In the genomic region with DNA sequence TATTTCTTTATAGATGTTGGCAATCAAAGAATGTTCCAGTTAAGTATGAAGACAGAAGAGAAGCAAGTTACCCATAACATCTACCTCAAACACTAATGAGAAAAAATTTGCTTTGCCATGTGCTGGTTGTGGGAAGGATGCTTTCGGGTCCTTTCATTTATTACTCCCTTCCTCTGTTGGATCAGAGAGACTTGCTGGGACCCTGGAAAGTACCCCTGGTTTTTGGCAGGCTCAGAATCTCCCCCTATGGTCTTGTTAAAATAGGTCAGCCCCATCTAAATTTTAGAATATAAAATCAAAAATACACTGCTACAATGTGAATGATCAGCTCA, we compare ENCODE assay signal across 16 mouse cellular contexts.
DNase-seq lines count a peak whose midpoint lies in the region; ATAC-seq and TF ChIP-seq lines count a peak whose summit lies in the region.
"Had no signal": no experiment of that assay in that cellular context is flagged by ENCODE, and none has a peak within 500 bp of the region (broad histone marks: within the 10 kb centered on the region; RNA-seq: fewer than 3 reads in every experiment).

No protein-coding gene starts in this region.

- TF ChIP-seq EP300 in lung, postnatal 0 days (IDR thresholded peaks at IDR 0.05): no peak

- WGBS in forebrain, postnatal 0 days: 58% methylated on average over 1 of the region's 1 CpGs
- 87% methylated on average over 1 of the region's 1 CpGs for WGBS in forebrain, embryonic 10.5 days
- WGBS in kidney, embryonic 16.5 days: 76% methylated on average over 1 of the region's 1 CpGs
- WGBS in lung, postnatal 0 days: 83% methylated on average over 1 of the region's 1 CpGs

- H3K27me3 ChIP-seq in forebrain, postnatal 0 days (ENCODE audit: insufficient read depth, low read length): no peaks in the 10 kb centered on the region
- no peaks in the 10 kb centered on the region for H3K27me3 ChIP-seq in forebrain, embryonic 10.5 days (ENCODE audit: poor library complexity, severe bottlenecking)
- no peaks in the 10 kb centered on the region for H3K27me3 ChIP-seq in kidney, embryonic 16.5 days (ENCODE audit: insufficient read depth, low read length)
- H3K27me3 ChIP-seq in lung, postnatal 0 days (replicated peaks; ENCODE audit: insufficient read depth, low read length): no peaks in the 10 kb centered on the region
- H3K27me3 ChIP-seq: CH12.LX; heart, embryonic 12.5 days; hindbrain, embryonic 12.5 days; neural tube, embryonic 13.5 days had no signal

- no peaks in the 10 kb centered on the region for H3K9me3 ChIP-seq in forebrain, postnatal 0 days (ENCODE audit: low read length)
- H3K9me3 ChIP-seq in forebrain, embryonic 10.5 days: no peaks in the 10 kb centered on the region
- H3K9me3 ChIP-seq in kidney, embryonic 16.5 days (ENCODE audit: low read length): no peaks in the 10 kb centered on the region
- no peaks in the 10 kb centered on the region for H3K9me3 ChIP-seq in lung, postnatal 0 days (ENCODE audit: low read length)
- H3K9me3 ChIP-seq: heart, embryonic 12.5 days; hindbrain, embryonic 12.5 days; neural tube, embryonic 13.5 days had no signal

- H3K36me3 ChIP-seq in forebrain, postnatal 0 days (ENCODE audit: insufficient read depth): no peaks in the 10 kb centered on the region
- H3K36me3 ChIP-seq in forebrain, embryonic 10.5 days (replicated peaks): no peaks in the 10 kb centered on the region
- no peaks in the 10 kb centered on the region for H3K36me3 ChIP-seq in kidney, embryonic 16.5 days (ENCODE audit: insufficient read depth, low read length)
- no peaks in the 10 kb centered on the region for H3K36me3 ChIP-seq in lung, postnatal 0 days (ENCODE audit: insufficient read depth, low read length)
- H3K36me3 ChIP-seq: heart, embryonic 12.5 days; hindbrain, embryonic 12.5 days; neural tube, embryonic 13.5 days had no signal

- no peak overlapping the region for H3K4me2 ChIP-seq in forebrain, postnatal 0 days (ENCODE audit: low read depth)
- no peak overlapping the region for H3K4me2 ChIP-seq in kidney, embryonic 16.5 days (replicated peaks; ENCODE audit: low read depth, low read length)
- H3K4me2 ChIP-seq in lung, postnatal 0 days (replicated peaks; ENCODE audit: low read depth, low read length): no peak overlapping the region
- H3K4me2 ChIP-seq: heart, embryonic 12.5 days; hindbrain, embryonic 12.5 days; neural tube, embryonic 13.5 days had no signal

- peak; percentile 12 for DNase-seq in forebrain, postnatal 0 days
- no peak for DNase-seq in forebrain, embryonic 10.5 days (ENCODE audit: extremely low spot score, low spot score)
- no peak for DNase-seq in kidney, postnatal 10 days
- DNase-seq in lung, postnatal 0 days (ENCODE audit: low spot score): no peak
- DNase-seq in lung, postnatal 4 days: no peak
- DNase-seq in ovary, postnatal 10 days (ENCODE audit: low spot score): no peak
- no peak for DNase-seq in thymus, postnatal 10 days (ENCODE audit: low spot score in 2 of 2)
- DNase-seq: adrenal gland, postnatal 14 days; cerebellum, adult 9-10 months; layer of hippocampus, adult 9-11 months; right cerebral cortex, postnatal 4 days had no signal

- TF ChIP-seq CTCF in forebrain, postnatal 0 days (IDR thresholded peaks at IDR 0.05; ENCODE audit: low read depth): no peak
- TF ChIP-seq CTCF in lung, postnatal 0 days (IDR thresholded peaks at IDR 0.05): no peak

- no peak for ATAC-seq in forebrain, postnatal 0 days
- no peak for ATAC-seq in kidney, embryonic 16.5 days (ENCODE audit: low FRiP score, low TSS enrichment)
- ATAC-seq in lung, postnatal 0 days: no peak

- no peak overlapping the region for H3K9ac ChIP-seq in forebrain, postnatal 0 days
- no peak overlapping the region for H3K9ac ChIP-seq in kidney, embryonic 16.5 days (replicated peaks; ENCODE audit: low read length)
- no peak overlapping the region for H3K9ac ChIP-seq in lung, postnatal 0 days (replicated peaks; ENCODE audit: low read depth)
- H3K9ac ChIP-seq: heart, embryonic 12.5 days; hindbrain, embryonic 12.5 days; neural tube, embryonic 13.5 days had no signal

- H3K4me1 ChIP-seq in forebrain, postnatal 0 days (ENCODE audit: insufficient read depth): 0 out of 2 replicates have a peak, but pooled peaks cover 5% of the 10 kb centered on the region
- no peaks in the 10 kb centered on the region for H3K4me1 ChIP-seq in forebrain, embryonic 10.5 days
- H3K4me1 ChIP-seq in kidney, embryonic 16.5 days (ENCODE audit: insufficient read depth, low read length): peaks cover 36% of the 10 kb centered on the region
- peaks cover 18% of the 10 kb centered on the region; the same call in 1 of the 2 replicates for H3K4me1 ChIP-seq in lung, postnatal 0 days (ENCODE audit: insufficient read depth, low read depth, low read length)

- H3K27ac ChIP-seq in forebrain, postnatal 0 days (ENCODE audit: low read depth, low read length): no peak overlapping the region
- no peak overlapping the region for H3K27ac ChIP-seq in forebrain, embryonic 10.5 days
- peak overlapping the region; percentile 82 for H3K27ac ChIP-seq in kidney, embryonic 16.5 days (ENCODE audit: low read length)
- peak overlapping the region; percentile 47 for H3K27ac ChIP-seq in lung, postnatal 0 days (ENCODE audit: low read length)
- H3K27ac ChIP-seq: hindbrain, embryonic 12.5 days; neural tube, embryonic 13.5 days had no signal

- no peak overlapping the region for H3K4me3 ChIP-seq in forebrain, postnatal 0 days (ENCODE audit: low read depth, low read length)
- no peak overlapping the region for H3K4me3 ChIP-seq in forebrain, embryonic 10.5 days
- no peak overlapping the region for H3K4me3 ChIP-seq in kidney, embryonic 16.5 days (ENCODE audit: low read length)
- no peak overlapping the region for H3K4me3 ChIP-seq in lung, postnatal 0 days (ENCODE audit: low read depth, low read length)
- H3K4me3 ChIP-seq: heart, embryonic 12.5 days; hindbrain, embryonic 12.5 days; neural tube, embryonic 13.5 days had no signal

Comparison
In these comparisons a context has a peak if more than half of its experiments do, and no peak if none do; other contexts are left out.
1. H3K27ac ChIP-seq: peak in kidney, embryonic 16.5 days (single experiment) and lung, postnatal 0 days (single experiment); none in forebrain, postnatal 0 days (single experiment) and forebrain, embryonic 10.5 days (single experiment).